Mouse (Mus musculus) lung, postnatal 10 days (tissue): Measurements from ENCODE around the gene Kdm6b.

ENCODE experiments used
- DNase-seq: peaks from one replicate; pipeline ENCODE4 v3.0.0; 2021

Gene Kdm6b

GRCm38 (mm10) chr11:69405397-69406200, 7.9 kb downstream of the Kdm6b start:
- no peak for DNase-seq

- no peak for DNase-seq
These were observed 8.7 kb downstream of the Kdm6b start for GRCm38 (mm10) chr11:69404595-69405396.

- peak; percentile 21 for DNase-seq
These were observed 9.5 kb downstream of the Kdm6b start for GRCm38 (mm10) chr11:69403691-69404594.

GRCm38 (mm10) chr11:69401987-69402386, 11.5 kb downstream of the Kdm6b start:
- DNase-seq = no peak

DNA sequence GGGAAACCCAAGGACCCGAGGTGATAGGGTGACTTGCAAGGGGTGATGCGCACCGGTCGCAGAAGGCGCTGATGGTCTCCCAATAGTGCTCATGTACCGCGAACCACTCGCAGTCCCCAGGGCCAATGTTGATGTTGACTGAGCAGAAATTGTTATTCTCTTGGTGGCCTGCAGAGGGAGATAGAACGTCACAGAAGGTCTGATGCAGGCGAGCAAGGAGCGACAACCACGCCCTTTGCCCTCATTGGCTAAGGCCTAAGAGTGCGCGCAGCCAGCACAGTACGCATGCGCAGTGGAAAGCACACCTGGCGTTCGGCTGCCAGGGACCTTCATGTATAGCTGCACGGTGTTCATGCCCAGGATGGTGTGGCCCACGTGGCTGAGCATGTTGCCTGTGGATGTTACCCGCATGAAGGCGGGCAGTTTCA, 12.3 kb downstream of the Kdm6b start:
- DNase-seq = peak; percentile 94

GRCm38 (mm10) chr11:69400083-69400850, 13.2 kb downstream of the Kdm6b start:
- no peak for DNase-seq

DNA sequence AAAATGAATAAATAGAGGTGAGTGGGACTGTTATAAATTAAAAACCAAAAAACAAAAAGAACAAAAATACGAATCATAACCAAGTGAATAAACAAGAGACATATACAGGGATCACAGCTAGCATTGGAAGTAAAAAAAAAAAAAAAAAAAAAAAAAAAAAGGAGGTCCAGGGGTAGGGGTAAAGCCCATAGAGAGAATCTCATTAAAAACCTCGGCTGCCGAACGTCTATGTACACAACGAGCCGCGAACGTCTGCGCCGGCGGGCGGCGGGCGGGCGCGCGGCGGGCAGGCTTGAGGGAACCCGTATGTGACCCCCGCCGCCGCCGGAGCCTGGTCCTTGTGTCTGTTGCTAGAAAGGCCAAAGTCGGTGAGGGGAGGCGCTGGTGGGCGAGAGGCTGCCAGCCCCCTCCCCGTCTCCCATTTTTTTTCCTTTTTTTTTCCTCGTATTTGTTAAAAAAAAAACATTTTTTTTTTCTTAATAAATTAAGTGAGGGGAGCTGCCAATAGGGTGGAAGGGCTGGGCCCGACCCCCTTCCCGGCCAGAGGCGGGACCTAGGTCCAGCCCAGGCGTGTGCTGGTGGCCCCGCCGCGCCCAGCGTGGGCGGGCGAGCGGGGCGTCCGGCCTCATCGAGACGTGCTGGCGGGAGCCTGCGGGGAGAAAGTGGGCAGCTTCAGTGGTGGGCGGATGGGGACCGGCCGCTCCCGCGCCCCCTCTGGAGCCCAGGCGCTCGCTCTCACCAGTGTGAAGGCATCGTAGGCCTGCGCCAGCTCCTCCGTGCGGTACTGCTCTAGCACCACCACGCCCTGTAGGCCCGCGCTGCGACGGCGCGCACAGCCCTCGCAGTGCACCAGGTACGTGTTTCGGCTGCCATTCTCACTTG, 14.0 kb downstream of the Kdm6b start:
- DNase-seq = peak; percentile 22

GRCm38 (mm10) chr11:69398486-69399200, 14.8 kb downstream of the Kdm6b start:
- peak; percentile 10 for DNase-seq

DNA sequence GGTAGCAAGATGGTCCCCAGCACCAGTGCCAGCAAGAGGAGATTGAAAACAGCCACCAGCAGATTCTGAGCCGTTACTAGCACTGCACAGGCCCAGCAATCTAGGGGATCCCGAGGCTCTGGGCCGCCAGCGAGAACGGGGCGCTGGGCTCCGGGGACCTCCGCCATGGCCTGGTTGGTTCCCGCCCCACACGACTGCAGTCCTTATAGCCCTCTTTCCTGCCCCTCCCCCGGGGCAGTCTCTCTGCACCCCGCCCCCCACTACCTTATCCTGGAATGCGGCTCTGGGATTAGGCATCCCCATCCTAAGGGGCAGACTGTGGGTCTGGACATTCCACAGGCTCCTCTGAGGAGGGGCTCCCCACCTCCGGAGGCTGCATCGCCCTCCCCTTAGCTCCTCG, 15.4 kb downstream of the Kdm6b start, which contains the start of gene Tmem88:
Gene Tmem88, minus strand, starts transcription at position 176 of the 400 bp plus-strand sequence.
- DNase-seq = peak; percentile 73

- DNase-seq = peak; percentile 42
These were observed 15.9 kb downstream of the Kdm6b start for GRCm38 (mm10) chr11:69397581-69398057.

DNA sequence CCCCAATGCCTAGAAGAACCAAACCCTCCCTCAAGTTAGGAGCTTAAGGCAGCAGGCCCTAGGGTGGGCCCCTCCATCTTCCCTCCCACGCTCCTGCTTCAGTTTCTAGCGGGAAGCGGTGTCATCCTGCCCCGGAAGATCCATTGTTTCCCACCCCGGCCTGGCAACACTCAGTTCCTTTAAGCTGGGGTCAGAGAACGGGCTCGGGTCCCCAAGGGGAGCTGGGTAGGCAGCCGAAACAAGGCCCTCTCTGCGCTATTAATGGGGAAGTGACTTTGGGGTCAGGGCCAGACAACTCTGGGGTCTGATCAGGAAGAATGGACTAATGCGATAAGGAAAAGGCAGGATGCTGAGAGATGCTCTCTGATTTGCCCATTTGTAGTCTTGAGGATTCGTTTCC, 16.7 kb downstream of the Kdm6b start:
- DNase-seq = peak; percentile 77

GRCm38 (mm10) chr11:69395634-69396373, 17.7 kb downstream of the Kdm6b start:
- DNase-seq = peak; percentile 98

GRCm38 (mm10) chr11:69395235-69395633, 18.2 kb downstream of the Kdm6b start, which contains the start of the genes Naa38 and Cyb5d1:
Naa38 (plus strand) TSS chr11:69395487.
Cyb5d1 (minus strand) TSS chr11:69395631.
- DNase-seq = peak; percentile 94

GRCm38 (mm10) chr11:69394591-69395167, 18.8 kb downstream of the Kdm6b start:
- peak; percentile 23 for DNase-seq

DNA sequence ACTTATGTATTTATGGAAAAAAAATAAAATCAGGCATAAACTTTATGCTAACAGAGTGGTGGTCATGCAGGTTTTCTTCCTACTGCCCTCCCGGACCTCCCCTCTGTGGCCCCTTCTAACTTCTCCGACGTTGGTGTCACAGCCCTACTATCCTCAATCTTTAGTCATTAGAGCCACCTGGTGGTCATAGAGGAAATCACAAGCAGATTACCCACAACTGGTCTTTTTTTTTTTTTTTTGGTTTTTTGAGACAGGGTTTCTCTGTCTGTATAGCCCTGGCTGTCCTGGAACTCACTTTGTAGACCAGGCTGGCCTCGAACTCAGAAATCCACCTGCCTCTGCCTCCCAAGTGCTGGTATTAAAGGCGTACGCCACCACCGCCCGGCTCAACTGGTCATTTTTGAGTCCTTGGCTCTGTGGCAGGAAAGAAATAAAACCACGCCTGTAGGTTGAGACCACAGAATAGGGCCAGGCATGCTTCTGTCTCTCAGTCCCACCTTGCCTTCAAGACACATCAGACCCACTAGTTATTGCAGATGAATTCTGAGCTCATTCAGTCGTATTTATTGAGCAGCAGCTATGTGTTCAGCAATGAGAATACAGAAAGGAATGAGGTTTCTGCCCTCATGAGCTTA, 23.0 kb downstream of the Kdm6b start:
- DNase-seq = peak; percentile 89

DNA sequence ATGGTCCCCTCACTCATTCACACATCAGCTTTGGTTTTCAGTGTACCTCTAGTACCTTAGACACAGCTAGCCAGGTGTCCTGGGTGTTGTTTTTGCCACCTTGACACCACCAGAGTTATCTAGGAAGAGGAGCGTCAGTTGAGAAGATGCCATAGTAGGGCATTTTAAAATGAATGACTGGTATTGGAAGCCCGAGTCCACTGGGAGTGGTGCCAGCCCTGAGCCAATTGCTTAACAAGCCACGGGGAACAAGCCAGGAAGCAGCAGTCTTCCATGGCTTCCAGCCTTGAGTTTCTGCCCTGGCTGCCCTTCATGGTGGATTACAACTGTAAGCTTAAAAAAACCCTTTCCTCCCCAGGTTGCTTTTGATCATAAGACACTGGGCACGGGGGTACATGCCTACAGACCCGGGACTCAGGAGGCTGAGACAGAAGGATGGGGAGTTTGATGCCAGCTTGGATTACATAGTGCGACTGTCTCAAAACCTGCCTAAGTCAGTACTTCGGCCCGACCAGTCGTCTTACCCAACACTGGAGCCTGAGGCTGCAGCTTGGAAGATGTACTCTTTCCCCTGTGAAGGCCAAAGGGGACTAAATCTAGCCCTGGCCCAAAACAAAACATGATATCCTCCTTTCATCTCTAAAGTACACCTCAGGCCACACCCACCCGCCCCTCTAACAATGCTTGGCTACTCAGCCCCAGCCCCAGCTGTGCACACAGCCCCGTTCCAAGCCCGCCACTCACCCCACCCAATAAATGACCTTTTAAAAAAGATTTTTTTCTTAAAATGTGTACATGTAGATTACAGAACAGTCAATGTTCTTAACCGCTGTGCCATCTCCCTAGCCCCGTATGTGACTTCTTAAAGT, 23.7 kb downstream of the Kdm6b start:
- DNase-seq = peak; percentile 61

DNA sequence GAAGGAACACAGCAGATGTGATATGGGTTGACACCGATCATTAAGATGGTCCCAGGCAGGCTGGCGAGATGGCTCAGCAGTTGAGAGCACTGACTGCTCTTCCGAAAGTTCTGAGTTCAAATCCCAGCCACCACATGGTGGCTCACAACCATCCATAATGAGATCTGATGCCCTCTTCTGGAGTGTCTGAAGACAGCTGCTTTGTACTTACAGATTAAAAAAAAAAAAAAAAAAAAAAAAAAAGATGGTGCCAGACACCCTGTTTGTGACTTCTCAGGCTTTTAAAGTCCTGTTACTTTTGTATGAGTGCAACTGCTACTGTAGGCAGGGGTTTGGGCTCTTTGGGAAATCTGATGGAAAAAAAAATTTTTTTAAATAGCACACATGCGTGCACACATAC, 24.8 kb downstream of the Kdm6b start:
- DNase-seq = no peak
